Comparison of ENCODE assay signal across 12 mouse cellular contexts in the genomic region with DNA sequence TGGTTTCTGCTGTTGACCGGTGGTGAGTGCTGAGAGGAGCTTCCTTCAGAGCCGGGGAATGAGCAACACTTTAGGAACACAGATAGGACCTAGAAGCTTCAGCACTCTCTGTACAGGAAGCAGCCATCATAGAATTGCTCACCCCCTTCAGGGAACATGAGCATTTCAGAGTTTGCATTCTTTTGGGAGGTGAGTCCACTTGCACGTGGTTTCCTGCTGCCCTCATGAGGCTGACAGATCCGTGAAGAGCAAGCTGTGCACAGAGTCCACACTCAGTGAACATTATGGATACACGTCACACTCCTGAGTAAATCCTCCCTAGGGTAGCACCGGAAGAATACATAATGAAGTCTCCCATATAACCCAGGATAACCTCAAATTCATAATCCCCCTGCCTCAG.
DNase-seq lines count a peak whose midpoint lies in the region; ATAC-seq and TF ChIP-seq lines count a peak whose summit lies in the region.
"Had no signal": no experiment of that assay in that cellular context is flagged by ENCODE, and none has a peak within 500 bp of the region (broad histone marks: within the 10 kb centered on the region; RNA-seq: fewer than 3 reads in every experiment).

No protein-coding gene starts in this region.

- peaks cover 7% of the 10 kb centered on the region for H3K27me3 ChIP-seq in hindbrain, embryonic 10.5 days (ENCODE audit: insufficient read depth, poor library complexity, severe bottlenecking)
- no peaks in the 10 kb centered on the region for H3K27me3 ChIP-seq in hindbrain, embryonic 16.5 days (replicated peaks; ENCODE audit: control insufficient read depth, insufficient read depth, low read length)
- H3K27me3 ChIP-seq in midbrain, postnatal 0 days (ENCODE audit: insufficient read depth, low read length) = no peaks in the 10 kb centered on the region
- no peaks in the 10 kb centered on the region for H3K27me3 ChIP-seq in midbrain, embryonic 15.5 days (replicated peaks)
- H3K27me3 ChIP-seq in intestine, embryonic 14.5 days (replicated peaks; ENCODE audit: control insufficient read depth, insufficient read depth, low read length) = no peaks in the 10 kb centered on the region
- H3K27me3 ChIP-seq in stomach, postnatal 0 days (ENCODE audit: control insufficient read depth, insufficient read depth, low read length) = no peaks in the 10 kb centered on the region
- H3K27me3 ChIP-seq: hindbrain, embryonic 15.5 days; liver, embryonic 15.5 days had no signal

- WGBS in hindbrain, embryonic 10.5 days = 74% methylated on average over 6 of the region's 6 CpGs
- whole genome bisulfite sequencing in hindbrain, embryonic 16.5 days = 63% methylated on average over 6 of the region's 6 CpGs
- 65% methylated on average over 6 of the region's 6 CpGs for WGBS in midbrain, postnatal 0 days
- WGBS in midbrain, embryonic 15.5 days = 63% methylated on average over 6 of the region's 6 CpGs
- WGBS in intestine, embryonic 14.5 days = 51% methylated on average over 6 of the region's 6 CpGs
- WGBS in stomach, postnatal 0 days = 65% methylated on average over 6 of the region's 6 CpGs

- H3K27ac ChIP-seq in hindbrain, embryonic 10.5 days = 0 out of 2 replicates have a peak overlapping the region, but pooled peaks have one; percentile 40
- H3K27ac ChIP-seq in hindbrain, embryonic 16.5 days (ENCODE audit: low read depth, low read length) = no peak overlapping the region
- H3K27ac ChIP-seq in midbrain, postnatal 0 days (ENCODE audit: low read depth, low read length) = no peak overlapping the region
- H3K27ac ChIP-seq in midbrain, embryonic 15.5 days = no peak overlapping the region
- H3K27ac ChIP-seq in intestine, embryonic 14.5 days (ENCODE audit: low read depth) = peak overlapping the region; percentile 62
- H3K27ac ChIP-seq in stomach, postnatal 0 days (replicated peaks) = no peak overlapping the region
- H3K27ac ChIP-seq: liver, embryonic 15.5 days had no signal

- no peak for ATAC-seq in hindbrain, embryonic 16.5 days
- ATAC-seq in midbrain, postnatal 0 days (ENCODE audit: low FRiP score) = no peak
- ATAC-seq in midbrain, embryonic 15.5 days (replicated peaks) = no peak
- no peak for ATAC-seq in intestine, embryonic 14.5 days (replicated peaks; ENCODE audit: low FRiP score, low TSS enrichment, low read depth)
- no peak for ATAC-seq in stomach, postnatal 0 days (ENCODE audit: low FRiP score, low TSS enrichment)

- no peak for DNase-seq in hindbrain, embryonic 10.5 days (ENCODE audit: low spot score)
- no peak for DNase-seq in midbrain, postnatal 0 days (ENCODE audit: low spot score)
- DNase-seq in intestine, embryonic 14.5 days (ENCODE audit: low spot score) = no peak
- DNase-seq in stomach, postnatal 0 days (ENCODE audit: low spot score) = no peak
- no peak for DNase-seq in adrenal gland, postnatal 36 days
- DNase-seq: cerebellum, adult 9-10 months; heart, adult 11 months; midbrain, embryonic 14.5 days had no signal

- TF ChIP-seq CTCF in midbrain, postnatal 0 days (IDR thresholded peaks at IDR 0.05) = peak; percentile 41
- TF ChIP-seq CTCF in stomach, postnatal 0 days (IDR thresholded peaks at IDR 0.05; ENCODE audit: low read depth) = peak; percentile 53

- no peaks in the 10 kb centered on the region for H3K9me3 ChIP-seq in hindbrain, embryonic 10.5 days
- H3K9me3 ChIP-seq in hindbrain, embryonic 16.5 days (ENCODE audit: control insufficient read depth, low read length) = no peaks in the 10 kb centered on the region
- no peaks in the 10 kb centered on the region for H3K9me3 ChIP-seq in midbrain, postnatal 0 days (ENCODE audit: low read length)
- no peaks in the 10 kb centered on the region for H3K9me3 ChIP-seq in midbrain, embryonic 15.5 days
- no peaks in the 10 kb centered on the region for H3K9me3 ChIP-seq in intestine, embryonic 14.5 days (ENCODE audit: control insufficient read depth, low read length)
- H3K9me3 ChIP-seq in stomach, postnatal 0 days (ENCODE audit: control insufficient read depth, low read length) = no peaks in the 10 kb centered on the region
- H3K9me3 ChIP-seq: hindbrain, embryonic 15.5 days; liver, embryonic 15.5 days had no signal

- H3K36me3 ChIP-seq in hindbrain, embryonic 10.5 days = no peaks in the 10 kb centered on the region
- H3K36me3 ChIP-seq in hindbrain, embryonic 16.5 days (ENCODE audit: control insufficient read depth, insufficient read depth, low read length) = no peaks in the 10 kb centered on the region
- H3K36me3 ChIP-seq in midbrain, postnatal 0 days (ENCODE audit: insufficient read depth, low read length) = no peaks in the 10 kb centered on the region
- no peaks in the 10 kb centered on the region for H3K36me3 ChIP-seq in midbrain, embryonic 15.5 days (replicated peaks)
- H3K36me3 ChIP-seq in intestine, embryonic 14.5 days (ENCODE audit: control insufficient read depth, insufficient read depth, low read length) = no peaks in the 10 kb centered on the region
- H3K36me3 ChIP-seq in stomach, postnatal 0 days (ENCODE audit: control insufficient read depth, insufficient read depth, low read length) = no peaks in the 10 kb centered on the region
- H3K36me3 ChIP-seq: hindbrain, embryonic 15.5 days; liver, embryonic 15.5 days had no signal

- H3K9ac ChIP-seq in hindbrain, embryonic 16.5 days (ENCODE audit: low read depth, low read length) = no peak overlapping the region
- no peak overlapping the region for H3K9ac ChIP-seq in midbrain, postnatal 0 days (replicated peaks; ENCODE audit: low read length, poor library complexity, severe bottlenecking)
- no peak overlapping the region for H3K9ac ChIP-seq in midbrain, embryonic 15.5 days
- no peak overlapping the region for H3K9ac ChIP-seq in intestine, embryonic 14.5 days (ENCODE audit: low read length)
- no peak overlapping the region for H3K9ac ChIP-seq in stomach, postnatal 0 days (ENCODE audit: low read length)
- H3K9ac ChIP-seq: hindbrain, embryonic 15.5 days; liver, embryonic 15.5 days had no signal

- no peak for TF ChIP-seq EP300 in stomach, postnatal 0 days (optimal IDR thresholded peaks at IDR 0.05)

- H3K4me2 ChIP-seq in hindbrain, embryonic 16.5 days (ENCODE audit: low read length) = no peak overlapping the region
- H3K4me2 ChIP-seq in midbrain, postnatal 0 days (ENCODE audit: low read depth, low read length, poor library complexity, severe bottlenecking) = no peak overlapping the region
- H3K4me2 ChIP-seq in midbrain, embryonic 15.5 days = no peak overlapping the region
- no peak overlapping the region for H3K4me2 ChIP-seq in intestine, embryonic 14.5 days (ENCODE audit: low read length)
- no peak overlapping the region for H3K4me2 ChIP-seq in stomach, postnatal 0 days (replicated peaks; ENCODE audit: low read depth)
- H3K4me2 ChIP-seq: hindbrain, embryonic 15.5 days; liver, embryonic 15.5 days had no signal

- no peak overlapping the region for H3K4me3 ChIP-seq in hindbrain, embryonic 10.5 days
- H3K4me3 ChIP-seq in hindbrain, embryonic 16.5 days (ENCODE audit: low read length) = no peak overlapping the region
- H3K4me3 ChIP-seq in midbrain, postnatal 0 days (ENCODE audit: low read depth, low read length) = no peak overlapping the region
- no peak overlapping the region for H3K4me3 ChIP-seq in midbrain, embryonic 15.5 days
- no peak overlapping the region for H3K4me3 ChIP-seq in intestine, embryonic 14.5 days (ENCODE audit: low read depth, low read length)
- H3K4me3 ChIP-seq in stomach, postnatal 0 days (ENCODE audit: low read depth, low read length) = no peak overlapping the region
- H3K4me3 ChIP-seq: hindbrain, embryonic 15.5 days; liver, embryonic 15.5 days had no signal

- H3K4me1 ChIP-seq in hindbrain, embryonic 10.5 days (replicated peaks) = peaks cover 43% of the 10 kb centered on the region
- peaks cover 18% of the 10 kb centered on the region for H3K4me1 ChIP-seq in hindbrain, embryonic 16.5 days (ENCODE audit: control insufficient read depth, insufficient read depth, low read depth, low read length)
- 0 out of 2 replicates have a peak, but pooled peaks cover 4% of the 10 kb centered on the region for H3K4me1 ChIP-seq in midbrain, postnatal 0 days (ENCODE audit: insufficient read depth, low read length)
- peaks cover 14% of the 10 kb centered on the region; the same call in 1 of the 2 replicates for H3K4me1 ChIP-seq in midbrain, embryonic 15.5 days
- peaks cover 32% of the 10 kb centered on the region for H3K4me1 ChIP-seq in intestine, embryonic 14.5 days (replicated peaks; ENCODE audit: control insufficient read depth, insufficient read depth, low read length)
- H3K4me1 ChIP-seq in stomach, postnatal 0 days (replicated peaks; ENCODE audit: control insufficient read depth, insufficient read depth) = peaks cover 8% of the 10 kb centered on the region
- H3K4me1 ChIP-seq: liver, embryonic 15.5 days had no signal

Comparison
In these comparisons a context has a peak if more than half of its experiments do, and no peak if none do; other contexts are left out.
1. H3K27ac ChIP-seq: peak in hindbrain, embryonic 10.5 days (single experiment) and intestine, embryonic 14.5 days (single experiment); none in hindbrain, embryonic 16.5 days (single experiment), midbrain, postnatal 0 days (single experiment), midbrain, embryonic 15.5 days (single experiment) and stomach, postnatal 0 days (single experiment).